Mouse (Mus musculus): ENCODE measurements around the gene Rit1.
"Not testable (repeated sequence)": the region's sequence is repeated elsewhere in the genome, so short reads cannot be mapped to it uniquely, and the experiment has no call there.

Rit1 gene

GRCm38 (mm10) chr3:88716399-88717197 lies at the start of gene Rit1:
TSS of gene Rit1 (plus strand) at chr3:88716838.
- peak; percentile 86 for DNase-seq (ENCODE audit: low read depth, low spot score)

GRCm38 (mm10) chr3:88677399-88677798 lies 39.2 kb upstream of the Rit1 start:
- peak; percentile 90 for DNase-seq (ENCODE audit: low read depth, low spot score)

GRCm38 (mm10) chr3:88683814-88684213 lies 32.8 kb upstream of the Rit1 start:
- DNase-seq (ENCODE audit: low read depth, low spot score): no peak

- no peak for DNase-seq (ENCODE audit: low read depth, low spot score)
Measured at GRCm38 (mm10) chr3:88684236-88684979, 32.2 kb upstream of the Rit1 start.

GRCm38 (mm10) chr3:88684980-88685941 lies 31.4 kb upstream of the Rit1 start, which contains the start of gene Khdc4:
TSS of gene Khdc4 (plus strand) at chr3:88685803.
- DNase-seq (ENCODE audit: low read depth, low spot score): peak; percentile 100

GRCm38 (mm10) chr3:88685958-88686451 lies 30.6 kb upstream of the Rit1 start:
- DNase-seq (ENCODE audit: low read depth, low spot score): peak; percentile 81

- DNase-seq (ENCODE audit: low read depth, low spot score): no peak
Measured at GRCm38 (mm10) chr3:88686734-88687611, 29.7 kb upstream of the Rit1 start.

GRCm38 (mm10) chr3:88689079-88689478 lies 27.6 kb upstream of the Rit1 start:
- DNase-seq (ENCODE audit: low read depth, low spot score): no peak

GRCm38 (mm10) chr3:88695545-88695944 lies 21.1 kb upstream of the Rit1 start:
- no peak for DNase-seq (ENCODE audit: low read depth, low spot score)

GRCm38 (mm10) chr3:88698051-88698450 lies 18.6 kb upstream of the Rit1 start:
- DNase-seq (ENCODE audit: low read depth, low spot score): no peak

- no peak for DNase-seq (ENCODE audit: low read depth, low spot score)
Measured at GRCm38 (mm10) chr3:88698834-88699233, 17.8 kb upstream of the Rit1 start.

- no peak for DNase-seq (ENCODE audit: low read depth, low spot score)
Measured at GRCm38 (mm10) chr3:88700247-88700646, 16.4 kb upstream of the Rit1 start.

- DNase-seq (ENCODE audit: low read depth, low spot score): peak; percentile 55
Measured at GRCm38 (mm10) chr3:88701222-88701621, 15.4 kb upstream of the Rit1 start.

- DNase-seq (ENCODE audit: low read depth, low spot score): no peak
Measured at GRCm38 (mm10) chr3:88713709-88714108, 2.9 kb upstream of the Rit1 start.

- no peak for DNase-seq (ENCODE audit: low read depth, low spot score)
Measured at GRCm38 (mm10) chr3:88714725-88715124, 1.9 kb upstream of the Rit1 start.

- not testable (repeated sequence) for DNase-seq (ENCODE audit: low read depth, low spot score)
Measured at GRCm38 (mm10) chr3:88715716-88716115, 922 bp upstream of the Rit1 start.

GRCm38 (mm10) chr3:88717198-88717798 lies 660 bp downstream of the Rit1 start:
- peak; percentile 44 for DNase-seq (ENCODE audit: low read depth, low spot score)

- peak; percentile 29 for DNase-seq (ENCODE audit: low read depth, low spot score)
Measured at GRCm38 (mm10) chr3:88717831-88718230, 1.2 kb downstream of the Rit1 start.

- DNase-seq (ENCODE audit: low read depth, low spot score): peak; percentile 65
Measured at GRCm38 (mm10) chr3:88719098-88719497, 2.5 kb downstream of the Rit1 start.

GRCm38 (mm10) chr3:88736556-88736955 lies 19.9 kb downstream of the Rit1 start:
- no peak for DNase-seq (ENCODE audit: low read depth, low spot score)
